Mouse (Mus musculus): ENCODE data around the gene Pcsk6. TPM values are rescaled to one million over a fixed set of nuclear protein-coding genes. Genes with fewer than 3 reads are reported as not detected.

Pcsk6 gene
- polyA plus RNA-seq, 1 experiment = 38.5 TPM

GRCm38 (mm10) chr7:65982057-65982456, 120.5 kb downstream of the Pcsk6 start:
- no peak overlapping the region for H3K9ac ChIP-seq (ENCODE audit: low read depth, poor library complexity, severe bottlenecking)
- no peak overlapping the region for H3K27ac ChIP-seq (ENCODE audit: insufficient read depth, low read length)
- H3K36me3 ChIP-seq (ENCODE audit: control insufficient read depth, insufficient read depth, low read length, poor library complexity, severe bottlenecking) = no peaks in the 10 kb centered on the region; the same call in 1 of the 2 replicates
- no peaks in the 10 kb centered on the region for H3K4me1 ChIP-seq (ENCODE audit: control insufficient read depth, insufficient read depth, low read length)
- no peak overlapping the region for H3K4me3 ChIP-seq (ENCODE audit: low read depth, low read length)
- H3K27me3 ChIP-seq (ENCODE audit: control insufficient read depth, insufficient read depth, low read length, poor library complexity, severe bottlenecking) = no peaks in the 10 kb centered on the region
- H3K9me3 ChIP-seq (replicated peaks; ENCODE audit: control insufficient read depth, insufficient read depth, low read length, poor library complexity, severe bottlenecking) = no peaks in the 10 kb centered on the region
- TF ChIP-seq EP300 (IDR thresholded peaks at IDR 0.05; ENCODE audit: insufficient read depth, low read depth, low read length) (no peak), CTCF (IDR thresholded peaks at IDR 0.05; ENCODE audit: low read depth, low read length) (no peak), POLR2A (IDR thresholded peaks at IDR 0.05; ENCODE audit: insufficient read depth, low read length) (no peak)

GRCm38 (mm10) chr7:65988249-65988648, 126.7 kb downstream of the Pcsk6 start:
- no peaks in the 10 kb centered on the region for H3K27me3 ChIP-seq (ENCODE audit: control insufficient read depth, insufficient read depth, low read length, poor library complexity, severe bottlenecking)
- no peak overlapping the region for H3K9ac ChIP-seq (ENCODE audit: low read depth, poor library complexity, severe bottlenecking)
- H3K27ac ChIP-seq (ENCODE audit: insufficient read depth, low read length) = no peak overlapping the region
- H3K9me3 ChIP-seq (replicated peaks; ENCODE audit: control insufficient read depth, insufficient read depth, low read length, poor library complexity, severe bottlenecking) = no peaks in the 10 kb centered on the region
- H3K4me1 ChIP-seq (ENCODE audit: control insufficient read depth, insufficient read depth, low read length) = no peaks in the 10 kb centered on the region
- no peak overlapping the region for H3K4me3 ChIP-seq (ENCODE audit: low read depth, low read length)
- TF ChIP-seq CTCF (IDR thresholded peaks at IDR 0.05; ENCODE audit: low read depth, low read length) (no peak), EP300 (IDR thresholded peaks at IDR 0.05; ENCODE audit: insufficient read depth, low read depth, low read length) (no peak), POLR2A (IDR thresholded peaks at IDR 0.05; ENCODE audit: insufficient read depth, low read length) (no peak)
- no peaks in the 10 kb centered on the region for H3K36me3 ChIP-seq (ENCODE audit: control insufficient read depth, insufficient read depth, low read length, poor library complexity, severe bottlenecking)

- no peak overlapping the region for H3K27ac ChIP-seq (ENCODE audit: insufficient read depth, low read length)
- H3K36me3 ChIP-seq (ENCODE audit: control insufficient read depth, insufficient read depth, low read length, poor library complexity, severe bottlenecking) = no peaks in the 10 kb centered on the region
- no peaks in the 10 kb centered on the region for H3K4me1 ChIP-seq (ENCODE audit: control insufficient read depth, insufficient read depth, low read length)
- H3K27me3 ChIP-seq (ENCODE audit: control insufficient read depth, insufficient read depth, low read length, poor library complexity, severe bottlenecking) = no peaks in the 10 kb centered on the region
- H3K4me3 ChIP-seq (ENCODE audit: low read depth, low read length) = no peak overlapping the region
- no peak overlapping the region for H3K9ac ChIP-seq (ENCODE audit: low read depth, poor library complexity, severe bottlenecking)
- no peaks in the 10 kb centered on the region for H3K9me3 ChIP-seq (replicated peaks; ENCODE audit: control insufficient read depth, insufficient read depth, low read length, poor library complexity, severe bottlenecking)
- TF ChIP-seq POLR2A (IDR thresholded peaks at IDR 0.05; ENCODE audit: insufficient read depth, low read length) = no peak
- no peak for TF ChIP-seq EP300 (IDR thresholded peaks at IDR 0.05; ENCODE audit: insufficient read depth, low read depth, low read length)
- no peak for TF ChIP-seq CTCF (IDR thresholded peaks at IDR 0.05; ENCODE audit: low read depth, low read length)
Observed at GRCm38 (mm10) chr7:65988709-65989108, 127.2 kb downstream of the Pcsk6 start.

GRCm38 (mm10) chr7:65992329-65992728, 130.8 kb downstream of the Pcsk6 start:
- no peaks in the 10 kb centered on the region for H3K36me3 ChIP-seq (ENCODE audit: control insufficient read depth, insufficient read depth, low read length, poor library complexity, severe bottlenecking)
- no peak overlapping the region for H3K4me3 ChIP-seq (ENCODE audit: low read depth, low read length)
- TF ChIP-seq POLR2A (IDR thresholded peaks at IDR 0.05; ENCODE audit: insufficient read depth, low read length) (no peak), CTCF (IDR thresholded peaks at IDR 0.05; ENCODE audit: low read depth, low read length) (no peak), EP300 (IDR thresholded peaks at IDR 0.05; ENCODE audit: insufficient read depth, low read depth, low read length) (no peak)
- H3K27ac ChIP-seq (ENCODE audit: insufficient read depth, low read length) = no peak overlapping the region
- no peaks in the 10 kb centered on the region for H3K9me3 ChIP-seq (replicated peaks; ENCODE audit: control insufficient read depth, insufficient read depth, low read length, poor library complexity, severe bottlenecking)
- no peaks in the 10 kb centered on the region for H3K4me1 ChIP-seq (ENCODE audit: control insufficient read depth, insufficient read depth, low read length)
- no peak overlapping the region for H3K9ac ChIP-seq (ENCODE audit: low read depth, poor library complexity, severe bottlenecking)
- no peaks in the 10 kb centered on the region for H3K27me3 ChIP-seq (ENCODE audit: control insufficient read depth, insufficient read depth, low read length, poor library complexity, severe bottlenecking)

GRCm38 (mm10) chr7:65993410-65993809, 131.9 kb downstream of the Pcsk6 start:
- H3K4me3 ChIP-seq (ENCODE audit: low read depth, low read length) = no peak overlapping the region
- H3K4me1 ChIP-seq (ENCODE audit: control insufficient read depth, insufficient read depth, low read length) = no peaks in the 10 kb centered on the region
- TF ChIP-seq CTCF (IDR thresholded peaks at IDR 0.05; ENCODE audit: low read depth, low read length) (no peak), POLR2A (IDR thresholded peaks at IDR 0.05; ENCODE audit: insufficient read depth, low read length) (no peak), EP300 (IDR thresholded peaks at IDR 0.05; ENCODE audit: insufficient read depth, low read depth, low read length) (no peak)

GRCm38 (mm10) chr7:66001035-66001754, 139.7 kb downstream of the Pcsk6 start:
- Histone ChIP-seq H3K36me3 (ENCODE audit: control insufficient read depth, insufficient read depth, low read length, poor library complexity, severe bottlenecking) (no peaks in the 10 kb centered on the region), H3K9ac (ENCODE audit: low read depth, poor library complexity, severe bottlenecking) (no peak overlapping the region), H3K9me3 (replicated peaks; ENCODE audit: control insufficient read depth, insufficient read depth, low read length, poor library complexity, severe bottlenecking) (0 out of 2 replicates have a peak, but pooled peaks cover 2% of the 10 kb centered on the region), H3K4me3 (ENCODE audit: low read depth, low read length) (no peak overlapping the region), H3K27ac (ENCODE audit: insufficient read depth, low read length) (no peak overlapping the region), H3K27me3 (ENCODE audit: control insufficient read depth, insufficient read depth, low read length, poor library complexity, severe bottlenecking) (no peaks in the 10 kb centered on the region), H3K4me1 (ENCODE audit: control insufficient read depth, insufficient read depth, low read length) (no peaks in the 10 kb centered on the region)
- TF ChIP-seq CTCF (IDR thresholded peaks at IDR 0.05; ENCODE audit: low read depth, low read length) = no peak
- TF ChIP-seq EP300 (IDR thresholded peaks at IDR 0.05; ENCODE audit: insufficient read depth, low read depth, low read length) = no peak
- no peak for TF ChIP-seq POLR2A (IDR thresholded peaks at IDR 0.05; ENCODE audit: insufficient read depth, low read length)

More at GRCm38 (mm10) chr7:65993410-65993809, 131.9 kb downstream of the Pcsk6 start:
- Histone ChIP-seq H3K9me3 (replicated peaks; ENCODE audit: control insufficient read depth, insufficient read depth, low read length, poor library complexity, severe bottlenecking) (no peaks in the 10 kb centered on the region), H3K36me3 (ENCODE audit: control insufficient read depth, insufficient read depth, low read length, poor library complexity, severe bottlenecking) (no peaks in the 10 kb centered on the region), H3K27me3 (ENCODE audit: control insufficient read depth, insufficient read depth, low read length, poor library complexity, severe bottlenecking) (no peaks in the 10 kb centered on the region), H3K27ac (ENCODE audit: insufficient read depth, low read length) (no peak overlapping the region), H3K9ac (ENCODE audit: low read depth, poor library complexity, severe bottlenecking) (no peak overlapping the region)

Data from ES-Bruce4 (cell line).